Mouse (Mus musculus) brown adipose tissue, adult 24 weeks (tissue): ENCODE results near the gene St6galnac6. TPM values are rescaled to one million over a fixed set of nuclear protein-coding genes. Genes with fewer than 3 reads are reported as not detected.

Experiments used
- H3K27ac ChIP-seq: fragments of 200-500 bp; replicated peaks from 2 replicates; pipeline ENCODE4 v1.5.1; 2012; ENCODE audit warnings: low read depth, mild to moderate bottlenecking, low read length
- H3K4me1 ChIP-seq: fragments of 200-500 bp; 2 replicates; pipeline ENCODE4 v1.6.1; 2012; ENCODE audit warnings: low read length, mixed read lengths; ENCODE audit not compliant: control insufficient read depth, insufficient read depth, insufficient read length
- H3K4me3 ChIP-seq: fragments of 200-500 bp; 2 replicates; pipeline ENCODE4 v1.5.1; 2012; ENCODE audit warnings: low read depth, mild to moderate bottlenecking, low read length, moderate library complexity; ENCODE audit not compliant: insufficient read depth
- polyA plus RNA-seq: library from polyadenylated mRNA; stranded (reverse); fragments of >200 nt; gene quantifications from 2 replicates; pipeline ENCODE4 v1.2.4, GENCODE M21; 2012; ENCODE audit not compliant: missing spikeins, insufficient read depth, insufficient read length

St6galnac6 gene
- polyA plus RNA-seq, 1 experiment = 87.3 TPM

DNA sequence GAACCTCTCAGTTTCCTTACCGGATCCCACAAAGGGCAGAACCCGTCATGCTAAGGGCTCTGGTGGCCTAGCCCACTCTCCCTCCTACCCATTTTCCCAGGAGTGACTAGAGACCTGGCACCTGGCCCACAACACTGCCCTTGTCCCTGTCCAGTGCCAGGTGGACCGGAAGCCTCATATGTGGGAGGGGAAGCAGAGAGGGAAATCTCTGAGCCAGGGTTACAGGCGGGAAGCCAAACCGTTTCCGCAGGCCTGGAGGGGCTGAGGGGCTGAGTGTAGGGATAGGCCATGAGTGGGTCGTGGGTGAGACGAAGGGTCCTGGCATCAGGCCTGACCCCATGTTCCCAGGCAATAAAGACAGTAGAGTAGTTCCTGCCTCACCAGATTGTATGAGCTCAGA is 1.0 kb upstream of the St6galnac6 start:
- Histone ChIP-seq H3K27ac (peak overlapping the region; percentile 16; the same call in 1 of the 2 replicates), H3K4me1 (peaks cover 10% of the 10 kb centered on the region), H3K4me3 (no peak overlapping the region)

DNA sequence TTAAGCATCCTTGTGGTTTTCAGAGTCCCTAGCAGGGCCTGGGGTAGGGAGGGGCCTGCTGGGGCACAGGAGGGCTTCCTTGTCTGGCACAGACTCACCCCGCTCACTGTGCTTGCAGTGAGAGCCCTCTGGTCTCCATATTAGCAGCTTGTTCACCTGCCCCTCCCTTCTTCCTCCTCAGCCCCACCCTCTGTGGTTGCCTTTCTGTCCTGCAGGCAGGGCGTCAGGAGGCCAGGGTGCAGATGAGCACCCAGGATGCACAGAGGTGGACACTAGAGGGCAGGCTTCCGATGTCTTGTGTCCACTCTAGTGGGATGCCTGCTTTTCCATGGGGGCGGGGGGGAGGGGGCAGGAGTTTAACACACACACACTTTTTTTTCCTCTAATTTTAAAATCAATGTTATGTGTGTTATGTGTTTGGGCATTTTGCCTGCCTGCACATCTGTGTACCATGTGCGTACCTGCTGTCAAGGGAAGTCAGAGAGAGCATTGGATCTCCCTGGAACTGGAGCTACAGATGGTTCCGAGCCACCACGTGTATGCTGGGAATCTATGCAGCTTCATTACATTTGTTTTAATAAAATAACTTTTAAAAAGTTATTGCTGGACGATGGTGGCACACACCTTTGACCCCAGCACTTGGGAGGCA is 2.0 kb downstream of the St6galnac6 start:
- Histone ChIP-seq H3K27ac (no peak overlapping the region), H3K4me3 (no peak overlapping the region), H3K4me1 (peaks cover 9% of the 10 kb centered on the region)

DNA sequence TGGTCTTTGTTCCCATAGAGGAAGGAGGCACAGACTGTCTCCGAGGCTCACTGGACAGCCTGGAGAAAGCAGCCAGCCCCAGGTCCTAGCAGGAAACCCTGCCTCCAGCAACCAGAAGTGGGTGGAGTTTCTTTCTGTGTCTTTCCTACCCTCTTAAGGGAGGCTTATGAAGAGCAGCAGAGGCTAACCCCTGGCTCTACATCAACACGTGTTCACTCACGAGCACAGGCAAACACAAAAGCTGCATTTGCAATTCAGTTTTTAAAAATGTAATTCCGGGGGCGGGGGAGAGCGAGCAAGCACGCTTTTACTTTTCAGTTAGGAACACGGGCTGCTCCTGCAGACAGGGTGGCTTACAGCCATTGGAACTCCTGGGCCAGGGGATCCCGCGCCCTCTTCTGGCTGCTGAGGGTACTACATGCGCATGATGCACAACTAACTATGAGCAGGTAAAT is 3.1 kb downstream of the St6galnac6 start:
- Histone ChIP-seq H3K27ac (peak overlapping the region; percentile 70), H3K4me1 (peaks cover 4% of the 10 kb centered on the region), H3K4me3 (peak overlapping the region; percentile 55)

DNA sequence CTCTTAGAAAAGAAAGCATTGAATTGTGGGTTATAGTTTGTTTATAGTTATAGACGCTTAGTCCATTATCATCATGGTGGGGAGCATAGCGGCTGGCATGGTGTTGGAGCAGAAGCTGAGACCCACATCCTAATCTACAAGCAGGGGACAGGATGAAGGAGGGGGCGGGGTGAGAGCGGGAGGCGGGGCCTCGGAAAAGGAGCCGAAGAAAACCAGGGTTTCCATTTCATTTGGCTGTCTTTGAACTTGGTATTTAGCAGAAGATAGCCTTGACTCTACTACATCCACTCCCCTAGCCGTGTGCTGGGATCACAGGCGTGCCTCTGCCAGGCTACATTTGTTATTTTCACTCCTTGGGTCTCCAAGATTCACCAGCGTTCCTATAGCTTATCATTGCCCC is 5.1 kb downstream of the St6galnac6 start:
- H3K4me1 ChIP-seq = peaks cover 11% of the 10 kb centered on the region
- no peak overlapping the region for H3K27ac ChIP-seq
- no peak overlapping the region for H3K4me3 ChIP-seq

DNA sequence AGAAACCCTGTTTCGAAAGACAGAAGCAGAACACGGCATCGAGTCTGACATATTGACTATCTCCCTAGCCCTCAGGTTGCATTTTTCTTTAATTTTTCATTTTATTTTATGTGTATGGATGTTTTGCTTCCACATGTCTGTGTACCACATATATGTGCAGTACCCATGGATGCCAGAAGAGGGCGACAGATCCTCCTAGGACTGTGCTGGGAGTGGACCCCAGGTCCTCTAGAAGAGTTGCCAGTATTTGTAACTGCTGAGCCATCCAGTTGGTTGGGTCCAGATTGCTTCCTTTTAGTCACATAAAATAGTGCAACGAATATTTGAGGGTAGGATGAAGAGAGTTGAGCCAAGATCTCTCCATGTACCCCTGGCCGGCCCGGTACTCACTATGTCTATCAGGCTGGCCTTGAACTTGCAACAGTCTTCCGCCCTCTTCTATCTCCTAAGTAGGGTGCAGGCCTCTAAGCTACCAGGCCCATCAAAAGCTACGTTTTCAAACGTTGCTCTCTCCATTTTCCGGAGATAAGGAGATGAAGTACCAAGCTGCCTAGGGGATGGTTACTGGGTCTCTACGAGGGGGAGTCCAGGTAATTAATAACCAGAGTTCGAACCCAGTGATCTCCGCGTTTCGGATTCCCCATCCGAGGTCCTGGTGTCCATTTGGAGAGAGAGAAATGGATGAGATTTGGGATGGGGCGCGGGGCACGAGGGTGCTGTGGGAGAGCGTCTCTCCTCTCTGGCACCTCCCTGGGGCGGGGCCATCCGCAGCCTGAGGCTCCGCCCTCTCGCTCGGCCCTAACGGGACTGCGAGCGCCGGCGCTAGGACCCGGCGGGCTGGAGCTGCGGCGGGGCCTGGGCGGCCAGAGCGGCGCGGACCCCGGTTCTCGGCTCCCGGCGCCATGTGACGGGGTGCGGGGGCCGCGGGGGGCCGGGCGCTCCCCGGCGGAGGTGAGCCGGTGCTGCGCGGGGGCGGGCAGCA is 6.9 kb downstream of the St6galnac6 start:
- Histone ChIP-seq H3K4me3 (peak overlapping the region; percentile 92), H3K27ac (no peak overlapping the region), H3K4me1 (peaks cover 7% of the 10 kb centered on the region; the same call in 1 of the 2 replicates)

DNA sequence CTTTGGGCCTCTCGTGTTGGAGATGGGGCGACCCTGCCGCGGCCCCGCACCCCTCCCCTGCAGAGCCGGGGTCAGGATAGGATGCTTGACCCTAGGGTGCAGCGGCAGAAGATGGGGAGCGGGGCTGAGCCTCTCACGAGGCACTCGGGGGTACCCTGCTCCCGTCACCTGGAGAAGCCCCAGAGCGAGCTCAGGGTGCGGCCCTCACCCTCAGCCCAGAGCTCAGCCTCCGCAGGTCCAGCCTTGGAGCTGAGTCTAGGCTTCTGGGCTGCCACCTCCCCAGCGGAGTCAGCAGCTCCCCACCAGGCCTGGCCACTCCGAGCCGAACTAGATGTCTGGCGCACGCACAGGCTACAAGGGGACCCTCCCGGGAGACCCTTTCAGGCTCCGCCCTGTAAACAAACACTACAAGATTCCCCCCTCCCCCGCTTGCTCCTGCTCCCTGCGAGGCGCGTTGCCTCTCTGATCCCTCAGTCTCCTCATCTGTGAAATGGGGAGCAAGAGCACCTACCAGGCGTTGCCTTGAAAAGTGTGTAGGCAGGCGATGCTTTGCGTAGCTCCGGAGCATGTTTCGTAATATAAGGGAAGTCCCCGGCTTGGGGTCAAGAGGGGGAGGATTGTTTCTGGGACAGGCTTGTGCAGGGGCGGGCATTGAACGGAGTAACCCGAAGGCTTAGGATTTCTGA is 7.9 kb downstream of the St6galnac6 start:
- Histone ChIP-seq H3K27ac (peak overlapping the region; percentile 43), H3K4me1 (peaks cover 7% of the 10 kb centered on the region; the same call in 1 of the 2 replicates), H3K4me3 (peak overlapping the region; percentile 92)

DNA sequence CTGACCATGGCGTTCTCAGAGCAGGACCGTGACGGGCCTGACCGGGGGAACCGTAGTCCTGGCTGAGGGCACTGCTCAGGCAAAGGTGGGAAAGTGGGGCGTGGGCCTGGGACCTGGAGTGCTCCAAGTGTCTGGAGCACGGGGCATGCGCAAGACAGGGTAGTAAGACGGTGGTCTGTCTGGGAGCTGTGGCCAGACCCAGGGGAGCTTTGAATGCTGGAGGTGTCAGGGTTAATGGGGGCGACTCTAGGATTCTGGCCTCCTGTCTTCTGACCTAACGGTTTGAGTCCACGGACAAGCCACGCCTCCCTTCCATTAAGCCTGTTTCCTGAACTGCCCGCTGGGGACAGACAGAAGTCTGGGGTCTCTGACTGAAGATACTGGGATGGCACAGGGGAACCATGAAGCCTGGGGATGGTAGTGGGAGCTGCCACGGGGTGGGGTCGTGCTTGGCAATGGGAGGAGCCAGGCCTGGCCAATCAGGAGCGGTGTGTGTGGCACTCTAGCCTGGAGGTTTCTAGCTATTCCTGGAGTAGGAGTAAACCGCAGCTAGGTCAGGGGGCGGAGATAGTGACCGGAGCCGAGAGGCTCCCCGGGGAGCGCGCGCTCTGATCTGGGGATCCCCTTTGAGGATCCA is 8.8 kb downstream of the St6galnac6 start:
- peak overlapping the region; percentile 92 for H3K4me3 ChIP-seq
- H3K27ac ChIP-seq = peak overlapping the region; percentile 93
- H3K4me1 ChIP-seq = peaks cover 7% of the 10 kb centered on the region; the same call in 1 of the 2 replicates

DNA sequence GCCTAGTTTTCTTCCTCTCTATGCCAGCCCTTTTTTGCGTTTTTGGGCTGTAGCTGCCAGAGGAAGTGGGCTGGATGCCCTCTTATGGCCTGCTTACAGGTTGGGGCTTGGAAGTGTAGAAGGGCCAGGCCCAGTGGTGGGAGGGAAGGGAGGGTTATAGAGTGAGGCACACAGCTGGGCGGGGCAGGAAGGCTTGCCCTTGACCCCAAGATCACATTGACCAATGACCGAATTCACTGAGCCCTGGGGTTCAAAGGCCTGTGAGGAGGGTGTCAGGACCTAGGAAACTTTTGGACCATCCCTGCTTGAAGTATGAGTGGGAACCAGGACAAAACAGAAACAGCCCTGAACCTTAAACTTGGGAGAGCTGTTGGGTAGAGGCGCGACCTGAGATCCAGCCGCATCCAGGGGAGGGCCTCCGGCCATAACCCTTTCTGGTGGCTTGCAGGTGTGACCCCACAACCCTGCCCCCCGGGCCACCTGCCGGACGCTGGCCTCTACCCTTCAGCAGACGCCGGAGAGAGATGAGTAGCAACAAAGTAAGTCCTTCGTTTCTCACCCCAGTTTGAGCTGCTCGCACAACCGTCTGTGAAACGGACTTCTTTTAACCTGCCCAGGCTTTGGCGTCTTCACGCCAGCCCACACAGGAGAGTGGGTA is 9.4 kb downstream of the St6galnac6 start:
- Histone ChIP-seq H3K4me1 (peaks cover 7% of the 10 kb centered on the region; the same call in 1 of the 2 replicates), H3K4me3 (peak overlapping the region; percentile 92), H3K27ac (peak overlapping the region; percentile 93)

DNA sequence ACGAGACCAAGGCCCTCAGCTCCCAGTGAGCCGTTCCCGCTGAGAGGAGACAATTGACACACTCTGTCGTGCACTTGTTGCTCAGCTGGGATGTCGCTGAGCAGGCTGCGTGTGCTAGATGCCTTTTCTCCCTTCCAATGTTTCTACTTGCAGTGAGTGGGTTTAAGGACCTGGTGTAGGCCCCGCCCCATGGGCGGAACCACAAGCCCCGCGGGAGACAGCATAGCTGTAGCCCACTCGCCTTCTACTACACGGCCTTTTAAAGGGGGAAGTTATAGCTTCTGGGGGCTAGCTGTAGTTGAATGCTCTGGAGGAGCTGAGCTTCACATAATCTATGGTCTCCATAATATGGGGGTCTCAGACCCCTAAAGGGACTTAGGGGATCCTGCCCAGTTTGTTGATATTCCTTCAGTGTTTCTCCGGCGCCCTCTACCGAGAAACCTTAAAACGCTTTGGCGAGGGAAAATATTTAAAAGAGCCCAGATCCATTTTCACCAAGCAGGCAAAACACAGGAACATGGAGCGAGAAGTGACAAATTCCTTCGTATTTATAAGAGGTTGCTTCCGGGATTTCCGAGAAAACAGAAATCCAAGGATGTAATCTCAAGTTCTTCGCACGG is 11.2 kb downstream of the St6galnac6 start:
- H3K4me1 ChIP-seq = peaks cover 7% of the 10 kb centered on the region; the same call in 1 of the 2 replicates
- H3K4me3 ChIP-seq = peak overlapping the region; percentile 92
- 0 out of 2 replicates have a peak overlapping the region, but pooled peaks have one; percentile 4 for H3K27ac ChIP-seq

DNA sequence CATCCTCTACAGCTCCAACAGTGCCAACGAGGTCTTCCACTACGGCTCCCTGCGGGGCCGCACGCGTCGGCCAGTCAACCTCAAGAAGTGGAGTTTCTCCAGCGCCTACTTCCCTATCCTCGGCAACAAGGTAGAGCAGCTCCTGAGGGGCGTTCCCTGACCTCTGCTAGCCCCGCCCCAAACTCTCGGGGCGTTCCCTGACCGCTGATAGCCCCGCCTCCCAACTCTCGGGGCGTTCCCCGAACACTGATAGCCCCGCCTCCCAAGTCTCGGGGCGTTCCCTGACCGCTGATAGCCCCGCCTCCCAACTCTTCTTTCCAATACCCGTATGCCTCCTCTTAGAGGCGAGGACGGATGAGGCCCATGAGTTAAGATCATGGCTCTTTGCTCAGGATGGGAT is 12.8 kb downstream of the St6galnac6 start:
- H3K4me1 ChIP-seq = peaks cover 7% of the 10 kb centered on the region; the same call in 1 of the 2 replicates
- H3K4me3 ChIP-seq = no peak overlapping the region
- no peak overlapping the region for H3K27ac ChIP-seq

DNA sequence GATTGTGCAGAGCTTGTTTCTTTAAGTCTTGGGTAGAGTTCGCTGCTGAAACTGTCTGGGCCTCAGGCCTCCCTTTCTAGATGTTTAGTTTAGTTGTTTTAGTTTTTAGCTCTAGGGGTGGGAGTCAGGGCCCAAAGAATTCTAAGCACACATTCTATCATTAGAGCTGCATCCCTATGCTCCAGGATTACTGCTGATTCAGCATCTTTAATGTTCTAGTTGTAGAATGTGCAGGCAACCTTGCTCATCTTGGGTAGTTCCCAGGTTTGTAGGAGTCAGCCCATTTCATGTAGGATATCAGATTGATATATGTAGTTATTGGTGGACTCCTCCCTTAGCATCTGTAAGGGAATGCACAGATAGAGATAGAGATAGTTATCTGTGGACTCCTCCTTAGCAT is 17.6 kb downstream of the St6galnac6 start:
- no peak overlapping the region for H3K4me3 ChIP-seq
- H3K27ac ChIP-seq = no peak overlapping the region
- H3K4me1 ChIP-seq = peaks cover 17% of the 10 kb centered on the region

DNA sequence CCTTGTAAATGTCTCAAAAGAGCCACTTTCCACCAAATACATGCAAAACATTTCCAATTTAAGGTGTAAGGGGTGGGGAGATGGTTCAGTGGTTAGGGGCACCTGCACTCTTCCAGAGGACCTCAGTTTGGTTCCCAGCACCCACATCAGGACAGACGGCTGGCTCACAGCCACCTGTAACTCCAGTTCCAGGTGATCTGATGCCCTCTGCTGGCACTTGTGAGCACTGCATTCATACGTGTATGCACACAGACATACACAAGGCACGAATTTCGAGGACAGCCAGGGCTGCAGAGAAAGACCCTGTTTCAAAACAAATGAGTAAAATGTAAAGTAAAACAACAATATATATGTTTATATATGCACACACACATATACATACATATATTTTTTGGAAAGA is 18.1 kb downstream of the St6galnac6 start:
- H3K4me1 ChIP-seq = peaks cover 17% of the 10 kb centered on the region
- no peak overlapping the region for H3K27ac ChIP-seq
- no peak overlapping the region for H3K4me3 ChIP-seq

DNA sequence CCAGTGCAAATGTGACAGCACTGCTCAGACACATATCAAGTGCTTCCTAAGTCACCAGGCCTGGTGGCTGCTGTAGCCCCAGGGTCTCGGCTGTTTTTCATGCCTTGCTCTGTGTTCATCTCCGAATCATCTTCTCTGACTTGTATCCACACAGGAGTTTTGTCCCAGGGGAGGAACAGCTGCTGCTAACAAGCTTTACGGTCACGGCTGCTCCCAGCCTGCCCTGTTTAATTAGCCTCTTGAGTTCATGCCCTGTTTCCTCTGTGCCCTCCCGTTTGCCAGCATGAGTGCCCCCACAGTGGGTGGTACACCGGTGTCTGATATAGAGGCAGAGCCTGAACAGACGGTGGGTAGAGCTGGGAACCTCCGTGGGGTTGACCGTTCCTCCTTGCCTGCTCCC is 18.5 kb downstream of the St6galnac6 start:
- Histone ChIP-seq H3K4me1 (peaks cover 18% of the 10 kb centered on the region), H3K4me3 (no peak overlapping the region), H3K27ac (0 out of 2 replicates have a peak overlapping the region, but pooled peaks have one; percentile 36)
